Mouse (Mus musculus) lung, adult 18-20 months (tissue): ENCODE results near the gene Ndst2.
A peak's percentile ranks its signal among the peaks of the same experiment; 100 is the strongest.

Experiments used
- DNase-seq, 2 experiments: peaks; one replicate each; pipeline ENCODE4 v3.0.0; 2022; ENCODE audit warnings: mixed read lengths in 2 of 2

Gene Ndst2

DNA sequence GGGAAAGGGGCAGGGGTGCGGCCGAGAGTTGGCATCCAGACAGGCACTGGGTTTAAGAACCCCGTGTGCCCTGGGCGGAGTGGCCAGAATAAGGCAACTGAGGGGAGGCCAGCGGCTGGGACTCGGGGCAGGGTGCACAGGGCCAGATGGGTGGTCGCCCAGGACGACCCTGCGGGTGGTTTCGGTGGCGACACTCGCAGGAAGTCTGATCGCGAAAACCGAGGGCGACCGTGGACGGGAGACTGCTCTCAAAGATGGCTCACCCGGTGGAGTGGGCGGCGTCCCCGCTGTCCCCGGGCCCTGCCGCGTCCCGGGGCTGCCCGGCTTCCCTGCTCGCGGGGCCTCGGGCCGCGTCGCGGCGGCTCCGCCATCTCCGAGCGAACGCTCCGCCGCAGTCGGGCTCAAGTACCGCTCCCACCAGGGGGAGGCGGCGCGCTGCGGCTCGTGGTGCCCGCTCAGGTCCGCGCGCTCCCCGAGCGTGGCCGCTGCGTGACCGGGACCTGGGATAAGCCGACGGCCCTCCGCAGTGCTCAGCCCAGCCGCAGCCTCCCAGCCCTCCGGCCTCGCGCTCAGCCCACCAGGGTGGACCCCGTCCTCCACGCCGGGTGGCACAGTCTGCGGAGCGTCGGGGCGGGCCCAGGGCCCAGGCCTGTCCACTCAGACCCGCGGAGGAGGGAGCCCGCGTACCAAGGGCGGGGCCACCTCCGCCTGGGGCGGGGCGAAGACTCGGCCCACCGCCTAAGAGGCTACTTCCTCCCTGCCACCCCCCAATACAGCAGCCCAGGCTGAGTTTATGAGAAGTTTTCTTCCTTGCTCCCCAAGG, at the start of gene Ndst2:
TSS of gene Ndst2 (minus strand) at position 611 of the 823 bp plus-strand sequence.
- DNase-seq: peak; percentile 89 to 92

- DNase-seq: no peak
Observed at GRCm38 (mm10) chr14:20783526-20783925, 49.2 kb upstream of the Ndst2 start.

DNA sequence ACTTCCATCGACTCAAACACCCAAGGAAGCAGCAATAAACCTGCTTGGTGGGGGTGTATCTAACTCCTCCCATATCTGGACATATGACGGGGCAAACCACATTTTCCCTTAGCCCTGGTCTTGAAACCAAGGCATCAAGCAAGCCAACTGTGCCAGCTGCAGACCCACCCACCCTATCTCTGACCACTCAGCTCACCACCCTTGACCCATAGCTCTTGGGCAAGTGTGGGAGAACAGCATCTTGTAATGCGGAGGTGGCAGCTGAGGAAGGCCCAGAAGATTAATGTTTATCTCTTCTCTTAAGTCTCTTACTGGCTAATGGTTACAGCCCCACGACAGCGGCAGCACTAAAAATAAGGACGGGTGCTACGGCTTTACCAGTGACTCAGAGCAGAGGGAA, 48.5 kb upstream of the Ndst2 start:
- peak; percentile 43 to 51 for DNase-seq

DNA sequence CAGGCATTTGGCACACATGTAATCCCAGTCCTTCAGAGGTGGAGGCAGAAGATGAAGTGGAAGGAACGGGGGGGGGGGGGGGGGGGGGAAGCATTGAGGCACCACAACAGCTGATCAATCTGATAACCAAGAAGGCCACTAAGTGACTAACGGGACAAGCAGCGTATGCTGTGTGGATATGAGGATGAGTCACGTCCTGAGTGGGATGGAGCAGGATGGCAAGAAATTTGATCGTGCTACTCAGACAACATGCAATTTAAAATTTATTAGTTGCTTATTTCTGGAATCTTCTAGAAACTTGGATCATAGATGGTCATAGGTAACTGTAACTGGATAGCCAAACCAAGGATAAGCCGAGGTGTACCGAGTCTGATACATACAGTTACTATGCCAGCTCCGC, 45.9 kb upstream of the Ndst2 start:
- no peak for DNase-seq

- no peak for DNase-seq
Observed at GRCm38 (mm10) chr14:20778496-20778895, 44.1 kb upstream of the Ndst2 start.

- no peak for DNase-seq
Observed at GRCm38 (mm10) chr14:20775661-20776060, 41.3 kb upstream of the Ndst2 start.

DNA sequence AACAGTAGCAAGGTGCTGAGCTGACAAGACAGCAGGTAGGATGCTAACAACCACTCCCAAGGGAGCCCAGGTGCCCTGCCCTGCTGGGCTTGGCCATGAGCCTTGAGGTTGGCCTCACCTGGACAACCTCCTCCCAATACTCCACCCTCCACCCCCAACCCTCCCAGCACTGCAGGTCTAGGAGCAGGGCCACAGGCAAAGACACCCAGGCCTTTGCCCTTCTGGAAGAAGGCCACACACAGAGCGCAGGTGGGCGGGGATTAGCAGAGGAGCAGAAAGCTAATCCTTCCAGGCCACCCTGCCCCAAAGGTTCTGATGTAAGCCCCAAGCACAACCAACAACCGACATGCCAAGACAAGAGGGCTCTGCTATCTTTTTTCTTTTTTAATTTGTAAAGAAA, 39.0 kb upstream of the Ndst2 start:
- DNase-seq: peak; percentile 37 to 60

DNA sequence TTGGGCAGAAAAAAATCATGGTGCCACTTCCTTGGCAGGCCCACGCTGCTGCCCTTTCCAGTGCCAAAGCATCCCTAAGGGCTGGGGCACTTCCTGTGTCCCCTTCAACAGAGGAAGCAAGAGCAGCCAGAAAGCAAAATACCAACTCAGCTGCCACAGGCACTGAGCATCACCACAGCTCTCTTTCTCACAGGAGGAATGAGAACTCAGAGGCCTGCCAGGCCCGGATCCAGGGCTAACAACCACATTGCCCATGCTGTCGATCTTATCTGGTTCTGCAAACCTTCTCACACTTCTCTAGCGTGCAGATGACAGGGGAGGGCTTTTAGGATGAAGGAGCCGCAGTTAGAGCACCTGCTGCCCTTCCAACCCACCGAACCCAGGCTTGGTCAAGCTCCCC, 38.4 kb upstream of the Ndst2 start:
- DNase-seq: no peak

- no peak for DNase-seq
Observed at GRCm38 (mm10) chr14:20771941-20772340, 37.6 kb upstream of the Ndst2 start.

DNA sequence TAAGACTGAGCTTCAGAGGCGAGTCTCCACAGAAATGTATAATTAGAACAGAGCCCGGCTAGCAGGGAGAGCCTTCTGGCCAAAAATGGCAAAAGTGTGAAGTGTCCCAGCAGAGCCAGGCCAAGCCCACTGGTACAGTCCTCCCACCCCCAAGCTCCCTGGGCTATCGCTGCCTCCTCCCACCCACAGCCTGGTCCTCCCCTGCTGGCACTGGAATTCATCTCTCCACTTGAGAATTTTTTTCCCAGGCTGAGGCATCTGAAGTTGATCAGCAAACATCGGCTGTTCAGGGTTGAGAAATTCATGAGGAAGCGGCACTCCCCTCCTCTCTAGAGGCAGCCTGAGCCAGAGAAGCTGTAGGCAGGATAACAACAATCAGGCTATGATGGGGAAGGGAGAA, 34.2 kb upstream of the Ndst2 start:
- DNase-seq: peak; percentile 90 to 93

DNA sequence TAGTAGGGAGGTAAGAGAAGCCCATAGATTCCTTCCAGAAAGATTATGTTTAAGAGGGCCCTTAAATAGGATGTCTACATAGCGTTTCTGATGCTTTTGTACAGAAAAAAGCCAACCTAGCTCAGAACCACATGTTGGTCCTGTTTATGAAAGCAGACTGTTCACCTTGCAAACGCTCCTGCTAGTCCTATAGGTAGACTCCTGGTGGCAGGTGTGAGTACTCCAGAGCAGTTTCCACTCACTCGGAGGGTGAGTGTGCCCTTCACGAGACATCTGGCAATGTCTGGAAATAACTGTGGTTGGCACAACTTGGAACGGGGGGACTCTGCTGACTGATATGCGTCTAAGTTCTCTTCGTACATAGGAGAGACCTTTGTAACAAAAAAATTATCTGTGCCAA, 33.6 kb upstream of the Ndst2 start:
- DNase-seq: no peak

DNA sequence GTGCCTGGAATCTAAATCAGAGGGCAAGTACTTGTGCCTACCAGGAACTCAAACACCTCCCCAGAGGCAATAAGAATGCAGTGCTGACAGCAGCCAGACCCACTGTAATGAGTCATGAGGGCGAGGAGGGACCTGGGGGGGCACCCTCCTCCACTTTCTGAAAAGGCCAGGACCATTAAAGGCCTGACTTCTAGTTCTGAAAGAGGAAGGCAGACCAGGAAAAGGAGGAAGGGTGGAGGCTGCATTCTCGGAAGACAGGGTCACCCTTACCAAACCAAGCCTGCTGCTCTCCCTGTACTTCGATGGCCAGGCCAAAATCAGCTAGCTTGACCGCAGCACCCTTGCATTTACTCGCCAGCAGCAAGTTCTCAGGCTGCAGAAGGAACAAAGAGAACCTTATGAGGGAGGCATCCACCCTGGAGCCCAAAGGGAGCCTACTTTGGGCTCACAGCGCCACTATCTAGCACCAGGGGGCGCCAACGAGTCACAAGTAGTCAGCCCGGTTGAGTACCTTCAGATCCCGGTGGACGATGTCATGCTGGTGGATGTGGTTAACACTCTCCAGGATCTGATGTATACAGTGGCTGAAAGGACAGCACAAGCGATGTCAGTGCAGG, 31.4 kb upstream of the Ndst2 start:
- DNase-seq: peak; percentile 88 to 90

- no peak for DNase-seq
Observed at GRCm38 (mm10) chr14:20764942-20765341, 30.6 kb upstream of the Ndst2 start.

DNA sequence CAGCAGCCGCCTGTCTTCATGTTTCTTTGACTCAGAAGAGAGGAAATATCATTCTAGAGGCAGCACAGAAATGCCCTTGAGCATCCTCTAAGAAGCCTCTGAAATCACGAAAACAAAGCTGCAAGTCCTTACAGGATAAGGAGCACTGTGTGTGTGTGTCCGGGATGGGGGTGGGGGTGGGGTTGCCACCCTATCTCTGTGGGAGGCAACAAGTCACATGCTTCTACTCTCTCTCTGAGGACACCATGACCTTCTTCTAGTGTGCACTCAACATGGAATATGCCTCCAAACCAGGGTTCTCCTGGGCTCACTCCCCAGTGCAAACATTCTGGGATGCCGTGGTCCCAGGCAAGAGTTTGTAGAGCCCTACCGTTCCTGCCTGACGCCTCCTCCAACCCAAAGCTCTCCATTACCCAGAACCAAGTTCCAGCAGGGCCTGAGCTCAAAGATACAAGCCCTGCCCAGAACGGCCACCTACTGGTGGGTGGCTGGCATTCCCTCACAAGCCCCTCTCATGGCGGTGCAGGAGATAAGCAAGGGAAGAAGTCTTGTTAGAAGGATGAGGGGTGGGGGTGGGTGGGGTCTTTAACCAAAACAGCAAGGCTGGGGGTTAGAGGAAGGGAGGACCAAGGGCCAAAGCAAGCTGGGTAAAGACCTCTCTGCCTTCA, 24.5 kb upstream of the Ndst2 start:
- DNase-seq: no peak

GRCm38 (mm10) chr14:20757370-20757907, 23.1 kb upstream of the Ndst2 start:
- no peak for DNase-seq

GRCm38 (mm10) chr14:20753792-20754191, 19.4 kb upstream of the Ndst2 start:
- no peak for DNase-seq

GRCm38 (mm10) chr14:20750503-20750902, 16.1 kb upstream of the Ndst2 start:
- DNase-seq: no peak

DNA sequence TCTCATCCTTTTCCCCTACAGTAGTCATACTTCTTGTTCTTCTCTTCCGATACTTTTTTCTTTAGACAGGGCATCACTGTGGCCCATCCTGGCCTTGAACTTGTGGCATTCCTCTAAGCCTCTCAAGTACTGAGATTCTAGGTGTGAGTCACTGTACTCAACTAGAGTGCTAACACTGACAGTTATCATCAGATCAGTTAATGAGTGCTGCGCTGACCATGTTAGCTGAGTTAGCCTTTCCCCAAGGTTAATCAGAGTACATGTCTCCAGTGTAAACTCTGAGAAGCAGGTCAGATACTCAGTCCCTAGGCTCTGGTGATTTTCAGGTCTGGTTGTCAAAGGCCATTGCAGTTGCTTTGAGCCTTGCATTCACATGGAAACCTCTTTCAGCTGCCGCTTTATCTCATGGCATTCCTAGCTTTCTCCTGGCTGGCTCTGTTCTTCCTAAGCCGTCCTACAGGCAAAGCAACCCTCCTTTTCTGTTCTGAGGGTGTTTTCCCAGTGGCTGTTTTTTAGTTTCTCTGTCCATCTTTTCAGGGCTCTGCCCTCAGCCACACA, 15.2 kb upstream of the Ndst2 start:
- DNase-seq: no peak

- no peak for DNase-seq
Observed at GRCm38 (mm10) chr14:20748388-20748787, 14.0 kb upstream of the Ndst2 start.

DNA sequence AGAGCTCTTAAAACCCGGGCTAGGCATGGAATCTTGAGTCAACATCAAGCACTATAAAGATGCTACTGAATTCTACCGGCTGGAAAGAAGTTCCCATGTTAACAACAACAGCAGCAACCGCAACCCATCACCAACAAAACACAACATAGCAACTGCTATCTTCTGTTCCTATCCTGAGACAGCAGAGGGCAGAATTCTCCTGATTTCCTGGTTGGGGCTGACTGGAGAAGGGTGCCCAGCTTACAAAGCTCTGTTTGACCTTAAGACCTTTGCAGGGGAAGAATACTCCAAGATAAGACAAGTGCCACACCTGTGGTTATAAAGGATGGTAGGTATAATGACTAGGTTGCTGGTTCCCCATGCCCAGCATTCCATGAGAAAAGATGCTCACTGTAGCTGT, 12.6 kb upstream of the Ndst2 start:
- no peak for DNase-seq

GRCm38 (mm10) chr14:20743614-20744013, 9.3 kb upstream of the Ndst2 start:
- no peak for DNase-seq

DNA sequence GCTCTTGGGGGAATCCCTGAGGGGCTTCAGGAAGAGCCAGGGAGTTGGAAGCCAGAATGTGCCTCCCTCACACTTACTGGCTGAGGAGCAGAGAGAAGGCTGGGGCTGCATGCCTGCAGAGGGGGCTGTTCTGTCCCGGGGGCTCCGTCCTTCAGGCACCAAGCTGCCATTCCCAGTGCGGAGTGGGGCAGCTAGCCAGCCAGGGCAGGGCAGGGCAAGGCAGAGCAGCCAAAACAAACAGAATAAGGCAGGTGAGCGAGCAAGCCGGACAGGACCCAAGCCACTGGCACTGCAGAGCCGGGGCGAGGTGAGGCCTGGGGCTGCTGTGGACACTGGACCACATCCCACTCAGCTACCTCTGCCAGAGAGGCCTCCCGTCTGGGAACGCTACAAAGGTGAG, 6.9 kb upstream of the Ndst2 start:
- DNase-seq: peak; percentile 76 to 84

DNA sequence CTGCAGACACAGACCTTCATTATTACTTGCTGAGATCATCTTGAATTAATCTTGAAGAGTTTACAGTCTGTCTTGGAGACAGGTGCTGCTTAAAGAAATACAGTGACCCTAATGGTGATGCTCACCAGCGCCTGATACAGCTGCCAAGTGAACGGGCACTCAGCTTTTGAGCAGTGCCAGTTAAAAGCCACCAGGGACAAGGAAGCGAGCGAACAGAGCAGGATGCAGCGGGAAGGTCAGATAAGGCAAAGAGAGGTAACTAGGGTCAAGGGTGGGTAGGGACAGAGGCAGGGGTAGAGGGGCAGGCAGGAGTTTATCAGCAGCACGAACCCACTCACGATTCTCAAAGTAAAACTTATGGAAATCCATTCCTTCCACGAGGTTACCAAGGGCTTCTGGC, 4.1 kb upstream of the Ndst2 start:
- DNase-seq: no peak
